Mouse (Mus musculus) erythroid progenitor cell, adult 5-6 weeks (primary cell): ENCODE measurements around the gene Gli1. TPM values are rescaled to one million over a fixed set of nuclear protein-coding genes. Genes with fewer than 3 reads are reported as not detected.

ENCODE experiments used
- ATAC-seq: replicated peaks from 2 replicates; pipeline ENCODE4 v1.8.0; 2016; ENCODE audit warnings: moderate number of reproducible peaks, mild to moderate bottlenecking, moderate TSS enrichment, inconsistent platforms; ENCODE audit not compliant: poor library complexity, low FRiP score, severe bottlenecking
- total RNA-seq, 2 experiments: library from RNA; stranded (forward) in 1 of 2; stranded (reverse) in 1 of 2; fragments of 150-400 nt in 1 of 2; fragments of 186-747, 209-891 nt in 1 of 2; gene quantifications; 2 replicates each; pipeline versions ENCODE4 v1.2.3 to v1.2.4; 2015 to 2017; ENCODE audit warnings: low replicate concordance in 2 of 2

The Gli1 gene
- total RNA-seq, 2 experiments from 2014 or later, result not detected

- ATAC-seq, result no peak
These were observed 9.0 kb upstream of the Gli1 start for GRCm38 (mm10) chr10:127350594-127351284.

- ATAC-seq, result no peak
These were observed 8.0 kb upstream of the Gli1 start for GRCm38 (mm10) chr10:127349810-127350209.

- no peak for ATAC-seq
These were observed 7.2 kb upstream of the Gli1 start for GRCm38 (mm10) chr10:127348957-127349356.

- no peak for ATAC-seq
These were observed 4.4 kb upstream of the Gli1 start for GRCm38 (mm10) chr10:127346173-127346572.

- ATAC-seq, result no peak
These were observed 1.3 kb upstream of the Gli1 start for GRCm38 (mm10) chr10:127343029-127343428.

GRCm38 (mm10) chr10:127341360-127341690, 449 bp downstream of the Gli1 start:
- ATAC-seq, result no peak

GRCm38 (mm10) chr10:127340577-127341359, 1.0 kb downstream of the Gli1 start:
- ATAC-seq, result no peak

GRCm38 (mm10) chr10:127339683-127340576, 1.8 kb downstream of the Gli1 start:
- no peak for ATAC-seq

- peak; percentile 87 for ATAC-seq
These were observed 2.7 kb downstream of the Gli1 start for GRCm38 (mm10) chr10:127338930-127339682.

- ATAC-seq, result no peak
These were observed 4.2 kb downstream of the Gli1 start for GRCm38 (mm10) chr10:127337536-127338099.

- ATAC-seq, result no peak
These were observed 4.8 kb downstream of the Gli1 start for GRCm38 (mm10) chr10:127336952-127337351.

GRCm38 (mm10) chr10:127335271-127335670, 6.5 kb downstream of the Gli1 start:
- no peak for ATAC-seq

GRCm38 (mm10) chr10:127333152-127333551, 8.6 kb downstream of the Gli1 start:
- ATAC-seq, result no peak

- no peak for ATAC-seq
These were observed 9.4 kb downstream of the Gli1 start for GRCm38 (mm10) chr10:127332211-127332874.

GRCm38 (mm10) chr10:127330212-127330611, 11.6 kb downstream of the Gli1 start:
- ATAC-seq, result no peak

- ATAC-seq, result no peak
These were observed 14.2 kb downstream of the Gli1 start for GRCm38 (mm10) chr10:127327461-127328145.

GRCm38 (mm10) chr10:127326828-127327227, 14.9 kb downstream of the Gli1 start:
- no peak for ATAC-seq
